Mouse (Mus musculus): Measurements from ENCODE around the gene Nek7.

Nek7 gene

GRCm38 (mm10) chr1:138516946-138517345 is 103.0 kb downstream of the Nek7 start:
- DNase-seq (ENCODE audit: extremely low read depth, low read depth), result no peak

- DNase-seq (ENCODE audit: extremely low read depth, low read depth), result no peak
Observed at GRCm38 (mm10) chr1:138515362-138515761, 104.6 kb downstream of the Nek7 start.

GRCm38 (mm10) chr1:138513982-138514381 is 106.0 kb downstream of the Nek7 start:
- no peak for DNase-seq (ENCODE audit: extremely low read depth, low read depth)

GRCm38 (mm10) chr1:138510566-138510965 is 109.4 kb downstream of the Nek7 start:
- DNase-seq (ENCODE audit: extremely low read depth, low read depth), result no peak

- no peak for DNase-seq (ENCODE audit: extremely low read depth, low read depth)
Observed at GRCm38 (mm10) chr1:138507446-138508043, 112.4 kb downstream of the Nek7 start.

- no peak for DNase-seq (ENCODE audit: extremely low read depth, low read depth)
Observed at GRCm38 (mm10) chr1:138507014-138507413, 112.9 kb downstream of the Nek7 start.

- DNase-seq (ENCODE audit: extremely low read depth, low read depth), result no peak
Observed at GRCm38 (mm10) chr1:138504228-138504627, 115.7 kb downstream of the Nek7 start.

GRCm38 (mm10) chr1:138500691-138501090 is 119.2 kb downstream of the Nek7 start:
- DNase-seq (ENCODE audit: extremely low read depth, low read depth), result no peak

- DNase-seq (ENCODE audit: extremely low read depth, low read depth), result no peak
Observed at GRCm38 (mm10) chr1:138500155-138500554, 119.8 kb downstream of the Nek7 start.

GRCm38 (mm10) chr1:138499461-138499860 is 120.5 kb downstream of the Nek7 start:
- DNase-seq (ENCODE audit: extremely low read depth, low read depth), result no peak

GRCm38 (mm10) chr1:138491382-138492097 is 128.4 kb downstream of the Nek7 start:
- no peak for DNase-seq (ENCODE audit: extremely low read depth, low read depth)

- no peak for DNase-seq (ENCODE audit: extremely low read depth, low read depth)
Observed at GRCm38 (mm10) chr1:138487569-138487968, 132.4 kb downstream of the Nek7 start.

- DNase-seq (ENCODE audit: extremely low read depth, low read depth), result no peak
Observed at GRCm38 (mm10) chr1:138480694-138481093, 139.2 kb downstream of the Nek7 start.

- DNase-seq (ENCODE audit: extremely low read depth, low read depth), result no peak
Observed at GRCm38 (mm10) chr1:138465352-138465751, 154.6 kb downstream of the Nek7 start.

GRCm38 (mm10) chr1:138461425-138461824 is 158.5 kb downstream of the Nek7 start:
- no peak for DNase-seq (ENCODE audit: extremely low read depth, low read depth)

- no peak for DNase-seq (ENCODE audit: extremely low read depth, low read depth)
Observed at GRCm38 (mm10) chr1:138449476-138449851, 170.5 kb downstream of the Nek7 start.

GRCm38 (mm10) chr1:138448635-138449475 is 171.1 kb downstream of the Nek7 start:
- no peak for DNase-seq (ENCODE audit: extremely low read depth, low read depth)

GRCm38 (mm10) chr1:138446846-138447245 is 173.1 kb downstream of the Nek7 start:
- no peak for DNase-seq (ENCODE audit: extremely low read depth, low read depth)

Measured in MEL-GATA-1-ER (cell line).